Mouse (Mus musculus): ENCODE data around the gene Ogg1.

- TF ChIP-seq CTCF (IDR thresholded peaks at IDR 0.05; ENCODE audit: low read depth) (no peak), EP300 (IDR thresholded peaks at IDR 0.05; ENCODE audit: low read depth) (no peak)
Observed at GRCm38 (mm10) chr6:113315972-113316371, 10.8 kb upstream of the Ogg1 start.
